Mouse (Mus musculus): ENCODE data around the gene Hnrnpm. TPM values are rescaled to one million over a fixed set of nuclear protein-coding genes. Genes with fewer than 3 reads are reported as not detected.

The Hnrnpm gene
- total RNA-seq, 2 experiments from 2014 or later: 129 to 152 TPM

- no peak for DNase-seq (ENCODE audit: extremely low spot score in 1 of 2, low spot score in 1 of 2)
Observed at GRCm38 (mm10) chr17:33600831-33601230, 85.8 kb downstream of the Hnrnpm start.

GRCm38 (mm10) chr17:33599836-33600475 lies 86.7 kb downstream of the Hnrnpm start:
- no peak for DNase-seq (ENCODE audit: extremely low spot score in 1 of 2, low spot score in 1 of 2)

- no peak for DNase-seq (ENCODE audit: extremely low spot score in 1 of 2, low spot score in 1 of 2)
Observed at GRCm38 (mm10) chr17:33598506-33598905, 88.2 kb downstream of the Hnrnpm start.

- no peak for DNase-seq (ENCODE audit: extremely low spot score in 1 of 2, low spot score in 1 of 2)
Observed at GRCm38 (mm10) chr17:33597271-33597670, 89.4 kb downstream of the Hnrnpm start.

Other genes with a start within 250 kb of the Hnrnpm start
- 10 to 100 TPM; 24.5 to 36.0 TPM for gene Adamts10, start 162.7 kb downstream of the Hnrnpm start, total RNA-seq (2021)
- gene Myo1f, start 131.2 kb downstream of the Hnrnpm start, total RNA-seq (2021): 1 to 10 TPM; 1.8 to 2.0 TPM
- 10 to 100 TPM; 42.8 to 52.2 TPM for gene Zfp414, start 57.8 kb downstream of the Hnrnpm start, total RNA-seq (2021)
- under 1 TPM in 1 of 2 experiments, not detected in 1; 0.27 TPM for gene Pram1, start 48.8 kb downstream of the Hnrnpm start, total RNA-seq (2021)
- 10 to 100 TPM; 80.9 to 84.4 TPM for gene March2, start 31.8 kb upstream of the Hnrnpm start, total RNA-seq (2021)
- 100 to 1,000 TPM; 304 to 328 TPM for gene Rab11b, start 73.7 kb upstream of the Hnrnpm start, total RNA-seq (2021)
- 1 to 10 TPM; 3.8 to 4.0 TPM for gene Angptl4, start 95.0 kb upstream of the Hnrnpm start, total RNA-seq (2021)
- 10 to 100 TPM; 27.8 to 35.8 TPM for gene Kank3, start 123.7 kb upstream of the Hnrnpm start, total RNA-seq (2021)
- 100 to 1,000 TPM; 728 to 834 TPM for gene Rps28, start 137.7 kb upstream of the Hnrnpm start, total RNA-seq (2021)
- 100 to 1,000 TPM; 214 to 222 TPM for gene Ndufa7, start 137.7 kb upstream of the Hnrnpm start, total RNA-seq (2021)
- gene Cd320, start 156.2 kb upstream of the Hnrnpm start, total RNA-seq (2021): 10 to 100 TPM; 23.7 to 23.8 TPM
- not detected for gene Gm7029, start 187.0 kb upstream of the Hnrnpm start, total RNA-seq (2021)
- 1 to 10 TPM; 1.9 to 2.1 TPM for gene Kifc1, start 203.8 kb upstream of the Hnrnpm start, total RNA-seq (2021)
- not detected for gene Platr17, start 218.3 kb upstream of the Hnrnpm start, total RNA-seq (2021)
- 10 to 100 TPM; 27.4 to 27.9 TPM for gene Daxx, start 222.6 kb upstream of the Hnrnpm start, total RNA-seq (2021)
- gene Tapbp, start 229.0 kb upstream of the Hnrnpm start, total RNA-seq (2021): 10 to 100 TPM; 36.2 to 37.0 TPM
- gene Zbtb22, start 229.0 kb upstream of the Hnrnpm start, total RNA-seq (2021): 10 to 100 TPM; 27.7 to 29.6 TPM
- 10 to 100 TPM; 53.4 to 72.7 TPM for gene Rgl2, start 242.7 kb upstream of the Hnrnpm start, total RNA-seq (2021)

Data from layer of hippocampus, postnatal 25 days (tissue).